Mouse (Mus musculus): ENCODE results near the gene Myh7b.

DNA sequence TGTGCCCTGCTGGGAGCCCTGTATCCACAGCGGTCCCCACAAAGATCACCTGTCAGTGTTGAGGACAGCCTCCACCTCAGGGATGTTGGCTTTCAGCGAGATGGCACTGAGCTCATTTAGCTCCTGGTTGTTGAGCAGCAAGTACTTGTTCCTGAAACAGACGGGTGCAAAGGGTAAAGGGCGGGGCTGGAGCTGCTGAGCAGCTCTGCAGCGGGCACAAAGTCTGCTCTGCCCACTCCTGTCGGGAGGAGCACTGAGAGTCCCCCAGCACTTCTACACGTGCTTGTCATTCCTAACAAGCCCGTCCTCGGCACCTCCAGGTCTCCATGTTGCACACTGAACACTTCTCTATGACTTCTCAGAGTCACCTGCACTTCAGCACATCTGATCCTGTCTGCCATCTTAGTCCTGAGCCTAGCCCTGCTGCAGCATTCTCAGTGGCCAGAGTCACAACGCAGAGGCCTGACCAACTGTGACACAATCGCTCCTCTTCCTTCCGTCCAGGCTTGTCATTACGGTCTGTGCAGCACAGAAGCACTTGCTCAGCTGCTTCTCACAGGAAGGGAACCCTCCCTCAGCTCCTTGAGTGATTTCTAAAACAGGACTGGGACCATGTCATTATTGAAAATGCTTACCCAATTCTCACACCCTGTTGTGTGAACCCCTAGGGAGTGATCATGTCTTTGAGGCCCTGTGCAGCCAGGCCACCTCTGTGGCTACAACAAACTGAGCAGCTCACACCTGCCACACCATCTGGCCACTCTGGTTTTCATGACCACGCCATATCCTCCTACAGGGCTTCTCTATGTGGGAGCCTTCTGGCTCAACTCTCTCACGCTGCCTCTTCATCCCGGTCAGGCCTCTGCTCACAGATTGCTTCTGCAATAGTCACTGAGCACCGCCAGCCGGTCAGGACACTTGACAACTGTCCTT lies 30.8 kb downstream of the Myh7b start:
- no peak for TF ChIP-seq TCF12 (IDR thresholded peaks at IDR 0.05; ENCODE audit: low read depth, low read length)
- no peak for TF ChIP-seq EP300 (IDR thresholded peaks at IDR 0.05; ENCODE audit: low read depth in 1 of 2, low read length in 2 of 2)
- no peak for TF ChIP-seq E2F4 (IDR thresholded peaks at IDR 0.05; ENCODE audit: borderline replicate concordance, low read depth, low read length)
- TF ChIP-seq MYC (IDR thresholded peaks at IDR 0.05; ENCODE audit: low read depth, low read length) = no peak
- TF ChIP-seq CTCF (IDR thresholded peaks at IDR 0.05 in 2 of 3, conservative IDR thresholded peaks at IDR 0.05 in 1 of 3; ENCODE audit: control insufficient read depth in 1 of 3, insufficient read depth in 1 of 3, low read depth in 2 of 3, low read length in 3 of 3, poor library complexity in 1 of 3, severe bottlenecking in 1 of 3) = no peak
- no peak for TF ChIP-seq POLR2A (IDR thresholded peaks at IDR 0.05; ENCODE audit: control insufficient read depth in 1 of 2, insufficient read depth in 1 of 2, low read depth in 1 of 2, low read length in 2 of 2, poor library complexity in 1 of 2)
